Mouse (Mus musculus) midbrain, embryonic 14.5 days (tissue): Measurements from ENCODE around the gene Kif7. TPM values are rescaled to one million over a fixed set of nuclear protein-coding genes. Genes with fewer than 3 reads are reported as not detected.

Experiments used
- ATAC-seq: fragments of 200-750 bp; cut with Nextera tagmentation; 2 replicates; pipeline ENCODE4 v1.8.0; 2017; ENCODE audit warnings: moderate number of reproducible peaks, moderate library complexity; ENCODE audit not compliant: low FRiP score, low TSS enrichment
- DNase-seq: peaks from one replicate; pipeline ENCODE4 v3.0.0-alpha.2; 2015
- H3K27ac ChIP-seq: fragments of 300-500 bp; sonication (generic); replicated peaks from 2 replicates; pipeline ENCODE4 v1.5.1; 2014; ENCODE audit warnings: mild to moderate bottlenecking, low read depth, low read length, moderate library complexity
- H3K27me3 ChIP-seq: fragments of 300-500 bp; sonication (generic); 2 replicates; pipeline ENCODE4 v1.6.1; 2014; ENCODE audit warnings: low read length, control low read depth, mixed read lengths; ENCODE audit not compliant: control insufficient read depth, insufficient read depth
- H3K36me3 ChIP-seq: fragments of 300-500 bp; sonication (generic); 2 replicates; pipeline ENCODE4 v1.6.1; 2014; ENCODE audit warnings: low read length, control low read depth; ENCODE audit not compliant: control insufficient read depth, insufficient read depth
- H3K4me1 ChIP-seq: fragments of 300-500 bp; sonication (generic); 2 replicates; pipeline ENCODE4 v1.6.1; 2014; ENCODE audit warnings: mild to moderate bottlenecking, antibody characterized with exemption, low read length, control low read depth; ENCODE audit not compliant: control insufficient read depth, insufficient read depth
- H3K4me2 ChIP-seq: fragments of 300-500 bp; sonication (generic); 2 replicates; pipeline ENCODE4 v1.6.1; 2014; ENCODE audit warnings: mild to moderate bottlenecking, low read length, moderate library complexity
- H3K4me3 ChIP-seq: fragments of 300-500 bp; sonication (generic); replicated peaks from 2 replicates; pipeline ENCODE4 v1.5.1; 2014; ENCODE audit warnings: low read depth, low read length
- H3K9ac ChIP-seq: fragments of 300-500 bp; sonication (generic); replicated peaks from 2 replicates; pipeline ENCODE4 v1.6.1; 2014; ENCODE audit warnings: mild to moderate bottlenecking, low read length, moderate library complexity
- H3K9me3 ChIP-seq: fragments of 300-500 bp; sonication (generic); 2 replicates; pipeline ENCODE4 v1.6.1; 2016; ENCODE audit warnings: low read length, control low read depth, mixed read lengths; ENCODE audit not compliant: control insufficient read depth
- WGBS: fragments of 180-500 bp; shearing (Covaris S2); extraction: QIAGEN DNeasy Blood & Tissue Kit; methylation state at CpG from one replicate; pipeline ENCODE4 v1.1.7; 2014; 5-methylcytosine and 5-hydroxymethylcytosine counted together
- polyA plus RNA-seq: library from polyadenylated mRNA; unstranded; fragments of >200 nt; fragmentation: Nextera tagmentation; extraction: Ambion mirVana; gene quantifications from 2 replicates; pipeline ENCODE4 v1.2.1, GENCODE M21; 2014

The Kif7 gene
- polyA plus RNA-seq, 1 experiment from 2014 or later: 2.4 TPM

- ATAC-seq: peak; percentile 43
- Histone ChIP-seq H3K9ac (peak overlapping the region; percentile 62), H3K36me3 (no peaks in the 10 kb centered on the region), H3K4me3 (peak overlapping the region; percentile 79), H3K27me3 (no peaks in the 10 kb centered on the region), H3K4me2 (peak overlapping the region; percentile 100), H3K9me3 (no peaks in the 10 kb centered on the region), H3K4me1 (peaks cover 11% of the 10 kb centered on the region; the same call in 1 of the 2 replicates), H3K27ac (no peak overlapping the region)
- WGBS: under 1% methylated on average over 73 of the region's 73 CpGs
- DNase-seq: peak; percentile 13
Measured at GRCm38 (mm10) chr7:79660291-79661150, 55.0 kb downstream of the Kif7 start.

GRCm38 (mm10) chr7:79659578-79660290 is 55.8 kb downstream of the Kif7 start, which contains the start of gene Ticrr:
Gene Ticrr, plus strand, starts transcription at chr7:79660196.
- Histone ChIP-seq H3K9ac (peak within 1 kb of the TSS; percentile 62), H3K4me3 (peak within 1 kb of the TSS; percentile 79), H3K4me2 (peak within 1 kb of the TSS; percentile 100), H3K9me3 (no peaks in the 10 kb centered on the region), H3K27me3 (no peaks in the 10 kb centered on the region), H3K4me1 (peaks cover 11% of the 10 kb centered on the region; the same call in 1 of the 2 replicates), H3K27ac (no peak within 1 kb of the TSS), H3K36me3 (no peaks in the 10 kb centered on the region)
- under 1% methylated on average over 39 of the region's 39 CpGs for WGBS
- ATAC-seq: peak; percentile 100
- peak; percentile 97 for DNase-seq

- Histone ChIP-seq H3K9ac (no peak overlapping the region), H3K9me3 (no peaks in the 10 kb centered on the region), H3K4me1 (0 out of 2 replicates have a peak, but pooled peaks cover 4% of the 10 kb centered on the region), H3K4me3 (no peak overlapping the region), H3K36me3 (no peaks in the 10 kb centered on the region), H3K27me3 (no peaks in the 10 kb centered on the region), H3K27ac (no peak overlapping the region), H3K4me2 (no peak overlapping the region)
- ATAC-seq (no peak), DNase-seq (no peak)
- WGBS: 29% methylated on average over 1 of the region's 1 CpGs
Measured at GRCm38 (mm10) chr7:79654586-79654985, 60.9 kb downstream of the Kif7 start.

GRCm38 (mm10) chr7:79654185-79654584 is 61.3 kb downstream of the Kif7 start:
- no peak overlapping the region for H3K9ac ChIP-seq
- H3K9me3 ChIP-seq: no peaks in the 10 kb centered on the region
- H3K4me3 ChIP-seq: no peak overlapping the region
- DNase-seq (no peak), ATAC-seq (no peak)
- 0 out of 2 replicates have a peak, but pooled peaks cover under 1% of the 10 kb centered on the region for H3K4me1 ChIP-seq
- H3K27me3 ChIP-seq: no peaks in the 10 kb centered on the region
- 80% methylated on average over 1 of the region's 1 CpGs for WGBS
- H3K27ac ChIP-seq: no peak overlapping the region
- H3K36me3 ChIP-seq: no peaks in the 10 kb centered on the region
- no peak overlapping the region for H3K4me2 ChIP-seq

GRCm38 (mm10) chr7:79649005-79649404 is 66.5 kb downstream of the Kif7 start:
- DNase-seq: peak; percentile 82
- H3K9me3 ChIP-seq: no peaks in the 10 kb centered on the region
- H3K4me3 ChIP-seq: no peak overlapping the region
- H3K36me3 ChIP-seq: no peaks in the 10 kb centered on the region
- no peak for ATAC-seq
- H3K27ac ChIP-seq: no peak overlapping the region
- H3K4me2 ChIP-seq: no peak overlapping the region
- 11% methylated on average over 3 of the region's 3 CpGs for WGBS
- H3K9ac ChIP-seq: no peak overlapping the region
- H3K27me3 ChIP-seq: no peaks in the 10 kb centered on the region
- no peaks in the 10 kb centered on the region for H3K4me1 ChIP-seq

Other genes with a start within 250 kb of the Kif7 start
- 20.2 and 24.7 TPM in 2 replicates for gene Polg, start 249.4 kb downstream of the Kif7 start, polyA plus RNA-seq
- gene Rhcg, start 98.1 kb downstream of the Kif7 start, polyA plus RNA-seq: 2.6 and 3.1 TPM in 2 replicates
- 1.3 and 2.5 TPM in 2 replicates for gene Ticrr, start 55.5 kb downstream of the Kif7 start, polyA plus RNA-seq
- 0.13 and 1.1 TPM in 2 replicates for gene Plin1, start 17.2 kb upstream of the Kif7 start, polyA plus RNA-seq
- gene Pex11a, start 27.4 kb upstream of the Kif7 start, polyA plus RNA-seq: 10.1 and 11.4 TPM in 2 replicates
- gene Wdr93, start 27.4 kb upstream of the Kif7 start, polyA plus RNA-seq: 0.14 TPM in 1 of 2 replicates, not detected in the other
- gene Mesp1, start 78.1 kb upstream of the Kif7 start, polyA plus RNA-seq: 0.23 and 0.33 TPM in 2 replicates
- gene Mesp2, start 95.0 kb upstream of the Kif7 start, polyA plus RNA-seq: 1.1 and 1.8 TPM in 2 replicates
- gene Anpep, start 145.3 kb upstream of the Kif7 start, polyA plus RNA-seq: 2.1 and 4.1 TPM in 2 replicates
- gene Ap3s2, start 204.9 kb upstream of the Kif7 start, polyA plus RNA-seq: 43.6 and 51.1 TPM in 2 replicates
- gene Arpin, start 219.6 kb upstream of the Kif7 start, polyA plus RNA-seq: 15.4 and 17.9 TPM in 2 replicates